ENCODE assay signal across 8 mouse cellular contexts in the genomic region with DNA sequence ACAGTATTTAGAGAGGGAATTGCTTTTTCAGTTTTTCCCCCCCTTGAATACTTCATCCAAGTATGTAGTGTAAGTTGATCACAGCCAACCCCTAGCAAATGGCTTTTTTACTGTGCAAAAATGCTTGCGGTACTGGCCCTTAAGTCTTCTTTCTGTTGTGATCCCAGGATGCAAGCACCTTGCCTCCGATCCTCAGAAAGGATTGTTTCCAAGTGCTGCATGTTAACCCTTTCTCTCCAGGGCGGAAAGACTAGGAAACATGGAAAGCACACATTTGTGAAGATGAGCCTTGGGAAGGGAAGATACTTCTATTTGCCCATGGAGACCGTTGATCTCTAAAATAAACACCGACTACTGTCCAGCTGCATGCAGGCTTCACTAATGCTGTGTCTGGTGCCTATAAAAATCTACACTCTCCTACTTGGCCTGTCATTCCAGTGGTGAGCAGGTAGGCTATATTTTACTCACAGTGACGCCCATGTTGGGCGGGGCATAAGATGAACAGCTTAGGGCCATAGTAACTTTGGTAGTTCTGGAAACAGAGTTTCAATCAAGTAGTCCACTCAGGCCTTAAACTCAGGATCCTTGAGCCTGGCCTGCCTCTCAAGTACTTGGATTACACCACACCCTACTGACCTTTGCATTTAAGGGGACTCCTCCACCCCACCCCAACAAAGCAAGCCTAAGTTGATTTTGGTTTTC. TPM values are rescaled to one million over a fixed set of nuclear protein-coding genes. Genes with fewer than 3 reads are reported as not detected.
DNase-seq lines count a peak whose midpoint lies in the region; ATAC-seq lines count a peak whose summit lies in the region.

No protein-coding gene starts in this region.

- H3K9me3 ChIP-seq in kidney, embryonic 16.5 days (ENCODE audit: low read length) = no peaks in the 10 kb centered on the region
- no peaks in the 10 kb centered on the region for H3K9me3 ChIP-seq in embryonic facial prominence, embryonic 15.5 days (replicated peaks)

- intact Hi-C loops in gastrocnemius, postnatal 14 days (cut with DNase I; ENCODE audit: low total_unique reads) = no loop called here

- H3K4me2 ChIP-seq in kidney, embryonic 16.5 days (replicated peaks; ENCODE audit: low read depth, low read length) = peak overlapping the region; percentile 66
- peak overlapping the region; percentile 50 for H3K4me2 ChIP-seq in embryonic facial prominence, embryonic 15.5 days (replicated peaks)

- WGBS in kidney, embryonic 16.5 days = 22% methylated on average over 7 of the region's 7 CpGs
- WGBS in embryonic facial prominence, embryonic 15.5 days = 27% methylated on average over 7 of the region's 7 CpGs

- H3K4me3 ChIP-seq in kidney, embryonic 16.5 days (ENCODE audit: low read length) = peak overlapping the region; percentile 39
- peak overlapping the region; percentile 45 for H3K4me3 ChIP-seq in embryonic facial prominence, embryonic 15.5 days (replicated peaks)

- H3K27ac ChIP-seq in kidney, embryonic 16.5 days (ENCODE audit: low read length) = peak overlapping the region; percentile 73
- peak overlapping the region; percentile 56 for H3K27ac ChIP-seq in embryonic facial prominence, embryonic 15.5 days (replicated peaks)

- peaks cover 21% of the 10 kb centered on the region for H3K4me1 ChIP-seq in kidney, embryonic 16.5 days (ENCODE audit: insufficient read depth, low read length)
- H3K4me1 ChIP-seq in embryonic facial prominence, embryonic 15.5 days = peaks cover 24% of the 10 kb centered on the region

- no peak for ATAC-seq in kidney, embryonic 16.5 days (ENCODE audit: low FRiP score, low TSS enrichment)
- no peak for ATAC-seq in embryonic facial prominence, embryonic 15.5 days (ENCODE audit: insufficient number of reproducible peaks, low FRiP score, low TSS enrichment, low read depth)
- no peak for ATAC-seq in frontal cortex, adult (ENCODE audit: low TSS enrichment)

- no peak for DNase-seq in kidney, postnatal 36 days
- peak; percentile 35 to 56 for DNase-seq in kidney, postnatal 4 days
- DNase-seq in naive thymus-derived CD4-positive, alpha-beta T cell, adult 2 months (ENCODE audit: low read depth) = peak; percentile 16
- DNase-seq in layer of hippocampus, adult 9-10 months (ENCODE audit: low spot score) = no peak
- no peak for DNase-seq in gastrocnemius, postnatal 14 days

- H3K27me3 ChIP-seq in kidney, embryonic 16.5 days (ENCODE audit: insufficient read depth, low read length) = no peaks in the 10 kb centered on the region
- no peaks in the 10 kb centered on the region for H3K27me3 ChIP-seq in embryonic facial prominence, embryonic 15.5 days

- H3K36me3 ChIP-seq in kidney, embryonic 16.5 days (ENCODE audit: insufficient read depth, low read length) = 0 out of 2 replicates have a peak, but pooled peaks cover 3% of the 10 kb centered on the region
- H3K36me3 ChIP-seq in embryonic facial prominence, embryonic 15.5 days = no peaks in the 10 kb centered on the region

- peak overlapping the region; percentile 59; the same call in 1 of the 2 replicates for H3K9ac ChIP-seq in kidney, embryonic 16.5 days (replicated peaks; ENCODE audit: low read length)
- no peak overlapping the region for H3K9ac ChIP-seq in embryonic facial prominence, embryonic 15.5 days

RNA-seq across cellular contexts. Expression of gene Sox4, which starts 5.6 kb away (rescaled TPM):
- 27.8 and 33.4 TPM in 2 replicates for polyA plus RNA-seq in kidney, embryonic 16.5 days (2015; fragmentation: Nextera tagmentation; extraction: Ambion mirVana)
- 56.7 and 58.5 TPM in 2 replicates for polyA plus RNA-seq in embryonic facial prominence, embryonic 15.5 days (2015; fragmentation: Nextera tagmentation; extraction: Ambion mirVana)
- total RNA-seq in gastrocnemius, postnatal 14 days (2021) = 10 to 100 TPM; 12.0 to 22.4 TPM

Comparison
In these comparisons a context has a peak if more than half of its experiments do, and no peak if none do; other contexts are left out.
1. DNase-seq: peak in kidney, postnatal 4 days (2 of 2) and naive thymus-derived CD4-positive, alpha-beta T cell, adult 2 months (single experiment); none in kidney, postnatal 36 days (0 of 2), layer of hippocampus, adult 9-10 months (single experiment) and gastrocnemius, postnatal 14 days (single experiment).